Mouse (Mus musculus) liver, embryonic 14.5 days (tissue): ENCODE measurements around the gene Gm14085.

ENCODE experiments used
- CTCF ChIP-seq: IDR thresholded peaks from 2 replicates; pipeline ENCODE4 v1.5.1; 2016; ENCODE audit warnings: antibody characterized with exemption, low read depth, control low read depth
- EP300 ChIP-seq: IDR thresholded peaks from 2 replicates; pipeline ENCODE4 v1.6.1; 2016; ENCODE audit warnings: antibody characterized with exemption, low read depth

GRCm38 (mm10) chr2:122452426-122452825 lies 32.3 kb upstream of the Gm14085 start:
- TF ChIP-seq CTCF (no peak), EP300 (no peak)
